Mouse (Mus musculus) cerebellum, adult 8-10 months (tissue): ENCODE results near the gene Ica1l.

Experiments
- DNase-seq: peaks from one replicate; pipeline ENCODE4 v3.0.0; 2022

Gene Ica1l

DNA sequence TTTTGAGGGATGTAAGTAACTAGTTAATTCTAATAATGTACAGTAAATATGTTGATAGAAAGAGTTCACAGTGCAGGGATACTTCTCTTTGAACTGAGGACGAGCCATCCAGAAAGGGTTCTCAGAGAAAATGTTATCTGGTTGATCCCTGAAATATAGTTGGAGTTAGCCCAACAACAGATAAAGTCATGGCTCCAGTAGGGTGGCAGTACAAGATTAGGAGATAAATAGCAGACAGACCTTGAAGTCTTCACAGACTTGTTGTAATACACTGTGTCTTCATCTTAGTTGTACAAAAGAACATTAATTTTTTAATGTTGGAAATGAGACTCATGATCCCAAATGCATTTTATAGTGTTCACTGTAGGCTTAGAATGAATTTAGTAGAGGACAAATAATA is 83.0 kb downstream of the Ica1l start:
- DNase-seq: no peak

DNA sequence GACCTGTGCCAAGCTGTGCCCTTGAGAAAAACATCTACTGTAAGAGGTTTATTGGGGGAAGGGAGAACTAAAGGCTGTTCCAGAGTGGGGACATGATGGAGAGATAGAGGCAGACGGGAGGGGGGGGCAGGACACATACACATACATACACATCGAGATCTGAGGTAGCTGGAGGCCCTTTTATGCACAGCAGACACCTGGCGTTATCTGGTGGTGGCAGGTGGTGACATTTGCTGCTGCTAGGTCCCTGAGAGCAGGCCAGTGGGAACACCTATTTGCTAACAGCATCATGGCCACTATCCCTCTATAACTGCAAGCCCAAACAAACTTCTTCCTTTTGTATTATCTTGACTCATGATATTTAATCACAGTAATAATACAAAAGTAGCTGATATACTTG is 85.8 kb downstream of the Ica1l start:
- peak; percentile 36 for DNase-seq

DNA sequence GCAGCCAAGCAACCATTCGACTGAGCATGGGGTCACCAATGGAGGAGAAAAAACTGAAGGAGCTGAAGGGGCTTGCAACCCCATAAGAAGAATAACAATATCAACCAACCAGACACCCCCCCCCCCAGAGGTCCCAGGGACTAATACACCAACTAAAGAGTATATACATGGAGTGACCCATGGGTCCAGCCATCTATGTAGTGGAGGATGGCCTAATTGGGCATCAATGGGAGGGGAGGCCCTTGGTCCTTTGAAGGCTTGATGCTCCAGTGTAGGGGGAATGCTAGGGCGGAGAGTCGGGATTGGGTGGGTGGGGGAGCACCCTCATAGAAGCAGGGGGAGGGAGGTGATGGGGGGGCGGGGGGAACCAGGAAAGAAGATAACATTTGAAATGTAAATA is 95.5 kb downstream of the Ica1l start:
- no peak for DNase-seq

DNA sequence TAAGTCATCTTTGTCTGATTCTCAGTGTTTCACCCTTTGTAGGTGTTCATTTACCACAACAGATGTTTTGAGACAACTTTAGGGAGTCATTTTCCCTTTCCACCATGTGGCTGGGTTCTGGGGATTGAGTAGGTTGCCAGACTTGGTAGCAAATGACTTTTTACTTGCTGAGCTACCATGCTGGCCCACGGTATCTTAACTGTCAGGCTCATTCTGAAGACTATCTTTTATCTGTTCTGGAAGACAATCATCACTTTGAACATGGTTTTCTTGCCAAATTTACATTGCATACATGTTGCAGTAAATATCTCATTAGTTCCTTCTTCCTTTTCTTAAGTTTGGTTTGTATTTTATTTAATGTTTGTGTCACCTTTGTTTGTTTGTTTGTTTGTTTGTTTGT is 97.0 kb downstream of the Ica1l start:
- no peak for DNase-seq

DNA sequence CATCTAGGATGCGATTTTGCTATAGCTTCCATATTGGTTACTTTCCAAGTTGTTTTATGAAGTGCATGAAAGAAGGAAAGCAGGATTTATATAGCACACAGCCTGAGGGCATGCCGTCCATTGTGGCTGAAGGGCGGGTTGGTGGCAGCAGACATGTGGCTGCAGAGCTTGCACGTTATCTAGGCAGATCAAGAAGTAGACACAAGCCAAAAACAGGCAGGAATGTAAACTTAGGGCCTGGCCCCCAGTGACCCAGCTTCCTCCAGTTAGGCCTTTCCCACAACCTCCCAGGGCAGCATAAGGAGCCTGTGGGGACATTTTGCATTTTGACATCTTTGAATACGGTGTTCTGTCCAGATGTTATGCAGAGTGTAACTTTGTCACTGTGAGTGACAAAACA is 99.2 kb downstream of the Ica1l start:
- no peak for DNase-seq

DNA sequence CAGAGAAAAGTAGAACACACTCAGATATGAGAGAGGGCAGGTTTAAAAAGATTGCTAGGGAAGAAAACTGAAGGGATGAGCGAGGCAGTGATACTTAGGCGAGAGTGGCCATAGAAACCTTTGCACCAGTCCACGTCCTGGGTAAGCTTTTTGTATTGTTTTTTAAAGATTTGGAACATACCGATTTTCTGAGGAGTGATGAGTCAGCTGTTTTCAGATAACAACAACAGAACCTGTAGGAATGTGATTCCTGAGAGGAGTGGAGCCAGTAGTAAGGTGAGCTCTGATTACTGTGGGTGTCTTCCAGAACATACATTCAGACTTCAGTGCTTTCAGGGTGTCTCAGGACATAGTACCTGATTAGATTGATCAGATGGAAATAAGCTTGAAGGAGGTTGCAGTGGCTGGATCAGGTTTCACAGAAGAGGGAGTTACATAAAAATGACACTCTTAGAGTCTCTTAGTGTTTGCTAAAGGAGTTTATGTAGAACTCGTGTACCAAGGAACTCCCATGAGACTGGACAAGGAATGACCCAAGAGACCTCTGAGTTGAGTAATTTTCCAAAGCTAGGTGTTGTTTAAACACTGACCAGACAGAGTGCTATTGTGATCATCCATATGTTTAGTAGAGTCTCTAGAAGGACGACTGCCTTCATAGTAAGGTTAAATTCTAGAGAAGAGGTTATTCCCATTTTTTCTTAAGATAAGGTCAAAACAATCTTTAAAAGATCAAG is 100.8 kb downstream of the Ica1l start:
- DNase-seq: no peak

DNA sequence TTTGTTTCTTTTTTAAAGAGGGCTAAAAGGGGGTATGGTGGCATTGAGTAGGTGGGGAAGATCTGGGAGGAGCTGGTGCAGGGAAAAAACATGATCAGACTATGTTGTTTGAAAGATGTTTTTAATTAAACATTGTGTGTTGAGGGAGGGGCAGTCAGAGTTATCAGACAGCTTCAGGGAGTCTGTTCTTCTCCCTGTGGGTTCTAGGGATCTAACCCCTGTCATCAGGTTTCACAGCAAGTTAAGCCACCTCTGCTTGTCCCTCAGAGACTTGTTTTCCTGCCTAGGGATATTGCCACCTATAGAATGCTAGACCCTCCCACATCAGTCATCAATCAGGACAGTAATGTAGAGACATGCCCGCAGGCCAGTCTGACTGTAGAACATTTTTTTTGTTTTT is 101.9 kb downstream of the Ica1l start:
- no peak for DNase-seq

DNA sequence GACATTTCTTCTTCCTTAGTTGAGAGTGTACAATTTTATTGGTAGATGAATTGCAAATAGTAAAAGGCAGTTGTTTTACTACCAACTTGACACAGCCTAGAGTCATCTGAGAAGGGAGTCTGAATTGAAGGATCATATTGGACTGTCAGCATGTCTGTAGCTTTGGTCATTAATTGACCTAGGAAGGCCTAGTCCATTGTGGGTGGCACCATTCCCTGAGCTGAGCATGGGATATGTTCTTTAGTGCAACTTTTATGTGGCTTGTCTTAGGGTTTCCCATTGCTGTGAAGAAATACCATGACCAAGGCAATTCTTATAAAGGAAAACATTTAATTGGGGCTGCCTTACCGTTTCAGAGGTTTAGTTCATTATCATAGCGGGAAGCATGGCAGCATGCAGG is 110.0 kb downstream of the Ica1l start:
- DNase-seq: no peak
